Mouse (Mus musculus): ENCODE measurements around the gene Il1a.

Il1a gene

GRCm38 (mm10) chr2:129309836-129310235 is at the start of gene Il1a:
Gene Il1a (minus strand): TSS chr2:129309972.
- no peak for DNase-seq

DNA sequence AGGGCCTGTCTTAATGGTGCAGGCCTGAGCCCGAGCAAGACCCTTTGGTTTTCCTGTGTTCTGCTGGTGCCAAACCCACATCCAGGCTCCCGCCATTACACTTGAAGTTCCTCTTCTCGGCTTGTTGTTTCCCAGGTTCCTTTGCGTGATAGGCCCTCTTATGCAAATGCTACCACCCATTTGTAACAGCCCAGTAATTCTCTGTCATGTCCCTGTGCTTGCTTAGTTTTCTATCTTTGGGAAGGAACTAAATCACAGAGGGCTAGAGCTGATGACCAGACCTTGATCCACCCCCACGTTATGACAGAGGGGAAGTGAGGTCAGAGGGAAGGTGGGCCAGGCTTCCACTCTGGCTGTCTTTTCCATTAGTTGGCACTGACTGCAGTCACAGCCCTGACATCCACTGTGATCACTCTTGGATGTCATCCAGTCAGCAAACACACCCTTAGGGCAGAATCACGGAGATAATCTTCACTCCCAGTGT is 28.4 kb upstream of the Il1a start:
- peak; percentile 15 to 27 for DNase-seq

- no peak for DNase-seq
These were observed 23.7 kb upstream of the Il1a start for GRCm38 (mm10) chr2:129333471-129333870.

DNA sequence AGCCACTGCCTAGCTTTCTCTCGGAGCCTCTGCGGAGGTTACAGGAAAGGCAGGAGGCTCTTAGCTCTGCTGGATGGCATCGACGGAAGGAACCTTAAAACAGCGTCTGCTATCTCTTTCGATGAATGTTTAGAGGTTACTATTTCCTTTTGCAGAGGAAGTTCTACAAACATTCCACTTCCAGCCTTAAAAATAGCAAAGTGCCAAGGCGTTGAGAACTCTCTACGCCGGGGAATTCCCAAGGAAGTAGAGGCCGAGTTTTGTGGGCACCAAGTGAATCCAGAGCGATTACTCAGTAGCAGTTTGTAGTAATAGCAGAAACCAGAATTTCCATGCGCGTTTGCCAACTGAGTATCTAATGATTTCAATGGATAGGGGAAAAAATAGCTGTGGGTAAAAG is 20.8 kb upstream of the Il1a start:
- no peak for DNase-seq

GRCm38 (mm10) chr2:129330024-129330423 is 20.3 kb upstream of the Il1a start:
- DNase-seq = no peak

- no peak for DNase-seq
These were observed 18.5 kb upstream of the Il1a start for GRCm38 (mm10) chr2:129328238-129328637.

DNA sequence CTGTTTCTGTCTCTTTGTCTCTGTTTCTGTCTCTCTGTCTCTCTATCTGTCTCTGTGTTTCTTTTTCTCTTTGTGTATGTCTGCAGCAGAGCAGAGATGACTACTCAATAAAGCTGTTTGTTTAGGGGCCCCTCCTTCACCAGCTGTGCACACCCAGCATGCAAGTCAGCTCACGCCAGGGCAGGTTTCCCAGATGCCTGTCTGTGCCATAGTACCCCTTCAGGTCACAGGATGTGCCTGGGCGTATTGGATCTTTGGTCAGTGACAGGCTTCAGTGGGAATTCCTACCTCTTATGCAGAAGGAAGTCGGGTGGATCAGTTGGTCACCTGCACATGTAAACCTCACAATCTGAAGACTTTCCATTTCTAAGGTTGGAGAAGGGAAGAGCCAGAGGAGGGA is 14.4 kb upstream of the Il1a start:
- no peak for DNase-seq

GRCm38 (mm10) chr2:129322117-129322635 is 12.4 kb upstream of the Il1a start:
- DNase-seq = no peak

- DNase-seq = no peak
These were observed 10.3 kb upstream of the Il1a start for GRCm38 (mm10) chr2:129320033-129320605.

DNA sequence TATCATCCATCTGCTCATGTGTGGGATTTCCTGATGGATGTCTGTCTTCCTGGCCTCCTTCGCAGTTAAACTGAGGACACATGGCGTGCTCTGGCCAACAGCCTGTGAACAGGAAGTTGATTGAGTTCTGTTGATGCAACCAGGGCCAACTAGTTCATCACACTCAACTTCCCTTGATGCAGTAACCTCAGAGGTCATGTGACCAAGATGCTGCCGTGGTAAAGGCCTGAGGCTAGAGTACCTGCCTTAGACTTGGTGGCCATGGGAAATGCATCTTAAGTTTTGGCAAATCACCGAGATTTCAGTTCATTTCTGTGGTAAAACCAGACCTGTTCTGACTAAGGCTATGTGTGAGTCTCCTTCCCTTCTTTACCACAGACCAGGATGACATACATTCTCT is 6.1 kb upstream of the Il1a start:
- DNase-seq = no peak

- no peak for DNase-seq
These were observed 5.1 kb upstream of the Il1a start for GRCm38 (mm10) chr2:129314880-129315279.

GRCm38 (mm10) chr2:129313934-129314333 is 4.2 kb upstream of the Il1a start:
- DNase-seq = no peak

- no peak for DNase-seq
These were observed 3.8 kb downstream of the Il1a start for GRCm38 (mm10) chr2:129306020-129306419.

DNA sequence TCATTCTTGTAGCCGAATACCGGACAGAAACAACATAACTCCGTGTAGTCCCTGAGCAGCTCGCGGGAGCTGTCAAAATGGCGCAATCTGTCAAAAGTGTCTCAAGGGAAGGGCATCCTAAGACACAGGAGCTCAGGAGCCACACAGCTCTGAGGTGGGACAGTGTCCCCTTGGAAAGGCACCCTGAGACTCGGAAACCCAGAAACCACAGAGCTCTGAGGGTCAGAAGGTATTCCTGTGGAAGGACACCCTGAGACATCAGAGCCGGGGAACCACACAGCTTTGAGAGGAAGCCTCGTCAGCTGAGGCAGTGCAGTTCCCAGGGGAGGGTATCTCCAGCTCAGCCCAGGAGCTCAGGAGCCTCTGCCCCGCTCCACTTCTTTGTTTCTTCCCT is 12.2 kb downstream of the Il1a start:
- peak; percentile 65 to 68 for DNase-seq

DNA sequence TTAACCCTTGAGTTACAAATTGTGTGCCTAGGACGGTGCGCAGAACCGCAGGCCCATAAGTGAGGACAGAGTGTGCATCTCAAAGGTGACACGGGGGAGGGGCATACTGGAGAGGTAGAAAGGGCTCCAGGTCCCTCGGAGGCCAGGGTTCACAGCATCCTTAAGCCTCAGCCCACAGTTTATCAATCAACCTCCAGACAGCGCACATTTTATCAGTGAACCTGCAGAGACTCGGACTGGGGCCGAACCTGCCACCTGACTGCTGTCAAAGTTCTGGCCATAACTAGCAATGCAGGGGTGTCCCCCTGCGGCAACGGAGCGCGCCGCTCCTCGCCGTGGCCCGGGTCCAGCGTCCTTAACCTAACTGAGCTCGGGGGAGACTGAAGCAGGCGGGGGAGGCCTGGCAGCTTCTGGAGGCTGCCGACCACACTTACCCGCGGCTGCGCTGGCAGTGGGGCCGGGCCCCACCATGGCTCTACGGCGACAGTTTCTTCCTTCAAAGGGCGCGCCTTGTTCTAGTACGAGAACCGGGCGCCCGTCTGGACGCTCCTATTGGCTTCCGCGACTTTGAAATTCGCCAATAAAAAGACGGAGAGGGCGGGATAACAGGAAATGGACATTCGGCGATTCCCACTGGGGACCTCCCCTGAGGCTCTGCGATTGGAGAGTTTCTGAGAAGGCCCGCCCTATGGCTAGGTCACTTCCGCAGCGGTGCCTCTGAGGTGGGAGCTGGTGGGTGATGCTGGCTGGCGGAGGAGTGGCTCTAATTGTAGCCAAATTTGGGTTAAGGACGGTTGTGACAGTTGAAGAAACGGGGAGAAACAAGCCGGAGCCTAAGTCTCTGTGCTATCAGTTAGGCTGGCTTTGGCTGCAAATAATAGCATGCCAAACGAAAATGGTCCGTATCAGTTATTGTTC is 12.8 kb downstream of the Il1a start, which contains the start of gene Ckap2l:
TSS of gene Ckap2l (minus strand) at position 542 of the 918 bp plus-strand sequence.
- DNase-seq = peak; percentile 99

GRCm38 (mm10) chr2:129296086-129296485 is 13.7 kb downstream of the Il1a start:
- DNase-seq = no peak

DNA sequence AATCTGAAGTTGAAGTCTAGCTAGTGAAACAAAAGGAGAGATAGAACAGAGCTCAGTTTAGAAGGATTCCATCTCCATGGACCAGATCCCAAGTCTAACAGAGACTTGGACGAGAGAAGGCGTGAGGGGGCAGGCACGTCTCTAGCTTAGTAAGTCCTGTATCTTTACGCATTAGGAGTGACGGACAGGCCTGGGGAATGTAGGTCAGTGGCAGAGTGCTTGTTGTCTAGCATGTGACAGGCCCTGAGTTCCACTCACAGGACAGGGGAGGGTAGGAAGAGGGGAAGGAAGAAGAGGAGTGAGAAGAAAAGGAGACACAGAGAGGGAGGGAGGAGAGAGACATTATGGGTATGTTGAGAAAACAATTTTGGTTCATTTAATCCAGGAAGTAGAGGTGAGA is 14.7 kb downstream of the Il1a start:
- no peak for DNase-seq

DNA sequence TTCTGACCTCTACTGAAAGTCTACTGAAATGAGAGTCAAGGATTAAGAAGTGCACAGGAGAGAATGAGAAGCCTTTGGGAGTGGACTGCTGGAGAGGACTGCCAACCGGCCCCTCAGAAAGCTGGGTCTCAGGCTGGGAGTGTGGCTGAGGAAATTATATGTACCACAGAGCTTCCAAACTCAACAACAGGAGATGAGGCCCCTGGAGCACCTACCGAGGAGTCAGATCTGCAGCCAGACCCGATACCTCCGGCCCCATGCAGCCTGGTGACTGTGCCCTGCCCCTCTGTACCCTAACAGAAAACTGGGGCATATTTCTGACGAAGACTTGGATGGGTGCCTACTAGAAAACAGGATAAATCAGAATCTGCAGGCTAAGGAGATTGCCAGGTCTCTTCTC is 35.9 kb downstream of the Il1a start:
- no peak for DNase-seq

- no peak for DNase-seq
These were observed 39.2 kb downstream of the Il1a start for GRCm38 (mm10) chr2:129270621-129271020.

DNA sequence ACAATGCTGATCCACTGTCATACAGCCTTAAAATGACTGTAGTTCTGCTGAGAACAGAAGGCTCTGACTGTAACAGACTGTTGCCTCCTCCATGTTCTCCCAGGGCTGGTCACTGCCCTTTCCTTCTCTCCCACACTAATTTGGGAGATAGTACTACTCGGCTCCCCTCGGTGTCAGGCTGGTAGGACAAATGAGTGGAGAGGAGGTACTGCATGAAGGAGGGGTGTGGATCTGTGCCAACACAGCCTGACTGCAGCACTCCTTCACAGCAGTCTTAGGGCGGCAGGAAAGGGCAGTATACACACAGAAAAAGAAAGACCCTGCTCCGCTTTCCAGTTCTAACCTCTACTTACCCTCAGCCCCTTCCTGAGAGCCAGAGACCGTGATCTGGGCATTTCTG is 39.8 kb downstream of the Il1a start:
- DNase-seq = no peak

GRCm38 (mm10) chr2:129269161-129269643 is 40.6 kb downstream of the Il1a start:
- no peak for DNase-seq

DNA sequence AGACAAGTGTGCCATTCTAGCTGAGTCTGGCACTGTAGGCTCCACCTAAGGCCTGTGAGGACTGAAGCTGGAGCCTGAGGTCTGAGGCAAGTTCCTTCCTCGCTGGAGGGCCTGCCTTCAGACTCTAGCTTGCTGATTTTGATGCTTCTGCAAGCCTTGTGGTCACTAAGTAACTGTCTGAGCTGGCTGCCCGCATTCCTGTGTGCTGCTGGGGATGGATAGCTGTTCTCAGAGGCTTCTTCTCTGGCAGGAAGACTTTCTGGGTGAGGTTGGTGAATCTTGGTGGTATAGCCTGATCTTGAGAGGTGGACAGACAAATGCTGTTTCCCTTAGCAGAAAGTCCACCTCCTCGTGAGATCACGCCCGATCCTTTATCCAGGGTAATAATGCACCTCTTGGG is 42.0 kb downstream of the Il1a start:
- DNase-seq = no peak

DNA sequence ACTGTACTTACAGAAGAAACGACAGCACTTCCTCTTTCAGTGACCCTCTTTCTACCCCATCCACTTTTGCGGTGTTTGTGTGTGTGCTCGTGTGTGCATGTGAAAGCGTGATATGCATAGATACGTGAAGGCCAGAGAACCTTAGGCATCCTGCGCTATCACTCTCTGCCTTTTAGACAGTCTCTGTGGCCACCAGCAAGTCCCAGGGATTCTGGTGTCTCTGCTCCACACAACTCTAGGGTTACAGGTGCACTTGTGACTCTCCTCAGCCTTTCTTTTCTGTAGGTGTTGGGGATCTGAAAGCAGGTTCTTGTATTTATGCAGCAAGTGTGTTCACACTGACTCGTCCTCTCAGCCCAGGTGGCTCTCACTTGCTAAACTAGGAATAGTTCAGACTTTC is 44.5 kb downstream of the Il1a start:
- no peak for DNase-seq

- DNase-seq = no peak
These were observed 46.7 kb downstream of the Il1a start for GRCm38 (mm10) chr2:129263073-129263472.

All from cerebellum, postnatal 10 days (tissue).